Mouse (Mus musculus): Measurements from ENCODE around the gene A030005L19Rik. TPM values are rescaled to one million over a fixed set of nuclear protein-coding genes. Genes with fewer than 3 reads are reported as not detected.
"Not testable (repeated sequence)": the region's sequence is repeated elsewhere in the genome, so short reads cannot be mapped to it uniquely, and the experiment has no call there.

The A030005L19Rik gene
- polyA plus RNA-seq, 1 experiment from 2014 or later, result not detected

GRCm38 (mm10) chr1:82930558-82930957 is 17.4 kb downstream of the A030005L19Rik start:
- H3K36me3 ChIP-seq (ENCODE audit: control insufficient read depth, insufficient read depth, low read length); H3K4me1 ChIP-seq (replicated peaks; ENCODE audit: control insufficient read depth, insufficient read depth, low read length); H3K27me3 ChIP-seq (ENCODE audit: control insufficient read depth, insufficient read depth, low read depth, low read length); H3K9ac ChIP-seq (ENCODE audit: low read length); H3K27ac ChIP-seq (ENCODE audit: low read length); H3K4me3 ChIP-seq (ENCODE audit: low read length); H3K9me3 ChIP-seq (ENCODE audit: control insufficient read depth, low read length); ATAC-seq (ENCODE audit: low read depth); H3K4me2 ChIP-seq (ENCODE audit: low read depth, low read length): not testable (repeated sequence)
- WGBS, result 46% methylated on average over 1 of the region's 3 CpGs

DNA sequence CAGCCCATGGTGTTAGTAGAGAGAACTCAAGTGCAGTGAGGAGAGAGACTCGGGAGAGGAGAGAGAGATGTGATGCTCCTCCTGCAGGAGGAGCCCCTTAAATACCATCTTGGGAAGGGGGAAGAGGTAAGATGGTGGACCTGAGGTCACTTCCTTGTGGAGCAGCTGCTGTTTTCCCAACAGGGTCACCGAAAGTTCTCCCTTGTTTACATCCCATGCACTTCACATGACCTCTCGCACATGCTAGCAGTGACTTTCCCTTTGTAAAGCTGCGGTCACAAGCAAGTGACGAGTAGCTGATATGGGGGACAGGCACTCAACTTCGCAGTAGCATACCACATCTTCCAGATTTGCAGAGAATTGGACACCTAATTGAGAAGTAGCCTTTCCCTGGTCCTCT is 18.2 kb downstream of the A030005L19Rik start, which contains the start of gene Gm6217:
TSS of gene Gm6217 (minus strand) at position 74 of the 400 bp plus-strand sequence.
- not testable (repeated sequence) for H3K4me1 ChIP-seq (replicated peaks; ENCODE audit: control insufficient read depth, insufficient read depth, low read length); H3K9me3 ChIP-seq (ENCODE audit: control insufficient read depth, low read length); H3K27ac ChIP-seq (ENCODE audit: low read length); H3K4me3 ChIP-seq (ENCODE audit: low read length); H3K4me2 ChIP-seq (ENCODE audit: low read depth, low read length); H3K27me3 ChIP-seq (ENCODE audit: control insufficient read depth, insufficient read depth, low read depth, low read length); H3K36me3 ChIP-seq (ENCODE audit: control insufficient read depth, insufficient read depth, low read length); ATAC-seq (ENCODE audit: low read depth); H3K9ac ChIP-seq (ENCODE audit: low read length)
- WGBS, result no CpG with 5 or more reads among the region's 6 CpGs

DNA sequence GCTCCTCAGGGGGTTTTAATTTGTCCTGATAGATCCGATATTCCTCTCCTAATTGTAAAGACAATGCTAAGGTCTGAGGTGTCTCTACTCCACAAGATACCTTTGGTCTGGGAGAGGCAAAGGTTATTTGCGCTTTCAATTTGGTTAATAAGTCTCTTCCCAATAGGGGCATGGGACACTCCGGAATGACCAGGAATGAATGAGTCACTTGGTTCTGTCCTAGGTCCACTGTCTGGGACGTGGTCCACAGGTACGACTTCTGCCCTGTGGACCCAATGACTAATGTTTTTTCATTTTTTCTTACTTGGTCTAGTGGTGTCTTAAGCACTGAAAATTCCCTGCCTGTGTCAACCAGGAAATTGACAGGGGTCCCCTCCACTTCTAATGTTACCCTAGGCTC is 25.5 kb downstream of the A030005L19Rik start:
- no peak for ATAC-seq (ENCODE audit: low read depth)
- Histone ChIP-seq H3K36me3 (ENCODE audit: control insufficient read depth, insufficient read depth, low read length) (no peaks in the 10 kb centered on the region), H3K9ac (ENCODE audit: low read length) (no peak overlapping the region), H3K4me1 (replicated peaks; ENCODE audit: control insufficient read depth, insufficient read depth, low read length) (no peaks in the 10 kb centered on the region), H3K27me3 (ENCODE audit: control insufficient read depth, insufficient read depth, low read depth, low read length) (no peaks in the 10 kb centered on the region), H3K27ac (ENCODE audit: low read length) (no peak overlapping the region), H3K4me3 (ENCODE audit: low read length) (no peak overlapping the region), H3K9me3 (ENCODE audit: control insufficient read depth, low read length) (no peaks in the 10 kb centered on the region; the same call in 1 of the 2 replicates), H3K4me2 (ENCODE audit: low read depth, low read length) (no peak overlapping the region)
- WGBS, result 95% methylated on average over 5 of the region's 5 CpGs

- WGBS, result 59% methylated on average over 1 of the region's 2 CpGs
- H3K4me1 ChIP-seq (replicated peaks; ENCODE audit: control insufficient read depth, insufficient read depth, low read length); H3K27me3 ChIP-seq (ENCODE audit: control insufficient read depth, insufficient read depth, low read depth, low read length); H3K4me3 ChIP-seq (ENCODE audit: low read length); H3K4me2 ChIP-seq (ENCODE audit: low read depth, low read length); H3K9me3 ChIP-seq (ENCODE audit: control insufficient read depth, low read length); H3K36me3 ChIP-seq (ENCODE audit: control insufficient read depth, insufficient read depth, low read length); H3K9ac ChIP-seq (ENCODE audit: low read length): not testable (repeated sequence)
- ATAC-seq (ENCODE audit: low read depth), result peak; percentile 49; the same call in 1 of the 2 replicates
- H3K27ac ChIP-seq (ENCODE audit: low read length), result peak overlapping the region; percentile 7; the same call in 1 of the 2 replicates
Observed at GRCm38 (mm10) chr1:82942505-82942904, 29.4 kb downstream of the A030005L19Rik start.

DNA sequence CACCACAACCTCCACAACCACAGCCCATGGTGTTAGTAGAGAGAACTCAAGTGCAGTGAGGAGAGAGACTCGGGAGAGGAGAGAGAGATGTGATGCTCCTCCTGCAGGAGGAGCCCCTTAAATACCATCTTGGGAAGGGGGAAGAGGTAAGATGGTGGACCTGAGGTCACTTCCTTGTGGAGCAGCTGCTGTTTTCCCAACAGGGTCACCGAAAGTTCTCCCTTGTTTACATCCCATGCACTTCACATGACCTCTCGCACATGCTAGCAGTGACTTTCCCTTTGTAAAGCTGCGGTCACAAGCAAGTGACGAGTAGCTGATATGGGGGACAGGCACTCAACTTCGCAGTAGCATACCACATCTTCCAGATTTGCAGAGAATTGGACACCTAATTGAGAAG is 30.2 kb downstream of the A030005L19Rik start, which contains the start of gene A030003K21Rik:
TSS of gene A030003K21Rik (minus strand) at position 94 of the 400 bp plus-strand sequence.
- H3K27me3 ChIP-seq (ENCODE audit: control insufficient read depth, insufficient read depth, low read depth, low read length); H3K36me3 ChIP-seq (ENCODE audit: control insufficient read depth, insufficient read depth, low read length); ATAC-seq (ENCODE audit: low read depth); H3K9ac ChIP-seq (ENCODE audit: low read length); H3K4me3 ChIP-seq (ENCODE audit: low read length); H3K4me2 ChIP-seq (ENCODE audit: low read depth, low read length); H3K4me1 ChIP-seq (replicated peaks; ENCODE audit: control insufficient read depth, insufficient read depth, low read length); H3K9me3 ChIP-seq (ENCODE audit: control insufficient read depth, low read length): not testable (repeated sequence)
- H3K27ac ChIP-seq (ENCODE audit: low read length), result peak within 1 kb of the TSS; percentile 7; the same call in 1 of the 2 replicates
- WGBS, result no CpG with 5 or more reads among the region's 6 CpGs

DNA sequence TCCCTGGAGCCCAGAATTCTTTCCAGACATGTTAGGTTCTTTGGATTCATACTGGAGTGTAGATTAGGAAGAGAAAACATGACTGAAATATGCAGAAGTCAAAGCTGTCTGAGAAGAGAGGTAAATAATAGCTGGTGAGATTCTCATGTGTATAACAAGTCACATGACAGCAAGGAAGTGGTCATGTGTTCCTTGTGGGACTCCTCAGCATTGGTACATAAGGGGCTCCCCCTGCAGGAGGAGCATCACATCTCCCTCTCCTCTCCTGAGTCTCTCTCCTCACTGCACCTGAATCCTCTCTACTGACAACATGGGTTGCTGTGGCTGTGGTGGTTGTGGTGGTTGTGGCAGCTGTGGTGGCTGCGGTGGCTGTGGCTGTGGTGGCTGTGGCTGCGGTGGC is 32.9 kb downstream of the A030005L19Rik start:
- not testable (repeated sequence) for H3K9me3 ChIP-seq (ENCODE audit: control insufficient read depth, low read length); H3K27ac ChIP-seq (ENCODE audit: low read length); H3K9ac ChIP-seq (ENCODE audit: low read length); H3K4me1 ChIP-seq (replicated peaks; ENCODE audit: control insufficient read depth, insufficient read depth, low read length); H3K4me3 ChIP-seq (ENCODE audit: low read length); H3K36me3 ChIP-seq (ENCODE audit: control insufficient read depth, insufficient read depth, low read length); ATAC-seq (ENCODE audit: low read depth); H3K27me3 ChIP-seq (ENCODE audit: control insufficient read depth, insufficient read depth, low read depth, low read length); H3K4me2 ChIP-seq (ENCODE audit: low read depth, low read length)
- 93% methylated on average over 2 of the region's 2 CpGs for WGBS

DNA sequence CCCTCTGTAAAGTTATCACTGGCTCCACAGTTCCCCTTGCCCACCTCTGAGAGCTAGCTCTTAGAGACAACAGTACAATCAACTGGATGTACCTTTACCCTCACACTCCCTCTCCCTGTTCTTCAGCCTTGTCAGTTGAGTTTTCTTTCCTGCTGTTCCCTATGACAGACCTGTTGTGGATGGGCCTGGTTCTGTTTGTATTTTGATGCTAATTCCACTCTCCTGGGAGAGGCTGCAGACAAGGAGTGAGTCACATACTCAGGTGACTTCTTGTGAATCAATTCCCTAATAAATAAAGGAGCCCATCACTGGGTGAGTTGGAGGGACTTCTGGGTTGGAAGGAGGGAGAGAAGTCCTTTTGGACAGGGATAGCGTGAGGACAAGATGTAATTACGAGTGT is 35.5 kb downstream of the A030005L19Rik start:
- H3K9me3 ChIP-seq (ENCODE audit: control insufficient read depth, low read length), result no peaks in the 10 kb centered on the region
- H3K27ac ChIP-seq (ENCODE audit: low read length), result no peak overlapping the region
- WGBS, result 83% methylated on average over 2 of the region's 2 CpGs
- no peaks in the 10 kb centered on the region for H3K27me3 ChIP-seq (ENCODE audit: control insufficient read depth, insufficient read depth, low read depth, low read length)
- no peak overlapping the region for H3K4me2 ChIP-seq (ENCODE audit: low read depth, low read length)
- H3K4me3 ChIP-seq (ENCODE audit: low read length), result no peak overlapping the region
- no peak for ATAC-seq (ENCODE audit: low read depth)
- H3K36me3 ChIP-seq (ENCODE audit: control insufficient read depth, insufficient read depth, low read length), result no peaks in the 10 kb centered on the region
- no peaks in the 10 kb centered on the region for H3K4me1 ChIP-seq (replicated peaks; ENCODE audit: control insufficient read depth, insufficient read depth, low read length)
- H3K9ac ChIP-seq (ENCODE audit: low read length), result no peak overlapping the region

- not testable (repeated sequence) for H3K9me3 ChIP-seq (ENCODE audit: control insufficient read depth, low read length); H3K36me3 ChIP-seq (ENCODE audit: control insufficient read depth, insufficient read depth, low read length); H3K4me1 ChIP-seq (replicated peaks; ENCODE audit: control insufficient read depth, insufficient read depth, low read length); ATAC-seq (ENCODE audit: low read depth); H3K27me3 ChIP-seq (ENCODE audit: control insufficient read depth, insufficient read depth, low read depth, low read length); H3K4me2 ChIP-seq (ENCODE audit: low read depth, low read length); H3K4me3 ChIP-seq (ENCODE audit: low read length); H3K27ac ChIP-seq (ENCODE audit: low read length); H3K9ac ChIP-seq (ENCODE audit: low read length)
Observed at GRCm38 (mm10) chr1:82955913-82956312, 42.8 kb downstream of the A030005L19Rik start, which contains the start of gene Gm7544. TSS of gene Gm7544 (minus strand) at chr1:82956013.

GRCm38 (mm10) chr1:82959870-82960385 is 46.8 kb downstream of the A030005L19Rik start, which contains the start of gene Gm47955:
TSS of gene Gm47955 (plus strand) at chr1:82960286.
- H3K36me3 ChIP-seq (ENCODE audit: control insufficient read depth, insufficient read depth, low read length), result no peaks in the 10 kb centered on the region
- H3K27ac ChIP-seq (ENCODE audit: low read length), result no peak within 1 kb of the TSS
- WGBS, result 79% methylated on average over 9 of the region's 11 CpGs
- H3K9me3 ChIP-seq (ENCODE audit: control insufficient read depth, low read length), result no peaks in the 10 kb centered on the region
- no peak within 1 kb of the TSS for H3K4me3 ChIP-seq (ENCODE audit: low read length)
- no peaks in the 10 kb centered on the region for H3K4me1 ChIP-seq (replicated peaks; ENCODE audit: control insufficient read depth, insufficient read depth, low read length)
- no peaks in the 10 kb centered on the region for H3K27me3 ChIP-seq (ENCODE audit: control insufficient read depth, insufficient read depth, low read depth, low read length)
- no peak for ATAC-seq (ENCODE audit: low read depth)
- H3K4me2 ChIP-seq (ENCODE audit: low read depth, low read length), result no peak within 1 kb of the TSS
- no peak within 1 kb of the TSS for H3K9ac ChIP-seq (ENCODE audit: low read length)

Measured in lung, embryonic 16.5 days (tissue).